13 mouse cellular contexts compared by ENCODE assay signal in genomic region chr7:74270089-74270394, GRCm38 (mm10).
"Had no signal": no experiment of that assay in that cellular context is flagged by ENCODE, and none has a peak within 500 bp of the region (broad histone marks: within the 10 kb centered on the region; RNA-seq: fewer than 3 reads in every experiment).

No protein-coding gene starts in this region.

- H3K4me3 ChIP-seq: kidney, embryonic 15.5 days; left cerebral cortex, adult 2 months; liver, embryonic 13.5 days; midbrain, embryonic 12.5 days had no signal

- H3K27me3 ChIP-seq: kidney, embryonic 15.5 days; liver, embryonic 13.5 days; midbrain, embryonic 12.5 days had no signal

- H3K27ac ChIP-seq: kidney, embryonic 15.5 days; left cerebral cortex, adult 2 months; liver, embryonic 13.5 days; midbrain, embryonic 12.5 days had no signal

- H3K4me1 ChIP-seq: kidney, embryonic 15.5 days; liver, embryonic 13.5 days; midbrain, embryonic 12.5 days had no signal

- H3K9me3 ChIP-seq: kidney, embryonic 15.5 days; liver, embryonic 13.5 days; midbrain, embryonic 12.5 days had no signal

- H3K9ac ChIP-seq: kidney, embryonic 15.5 days; liver, embryonic 13.5 days; midbrain, embryonic 12.5 days had no signal

- DNase-seq: kidney, adult 8-10 months; kidney, postnatal 10 days; kidney, postnatal 36 days; layer of hippocampus, postnatal 36 days; liver, embryonic 13.5 days; lung, adult 2 months; lung, postnatal 14 days; lung, postnatal 4 days; thymus, adult 18-20 months; thymus, postnatal 36 days had no signal

- H3K36me3 ChIP-seq: kidney, embryonic 15.5 days; liver, embryonic 13.5 days; midbrain, embryonic 12.5 days had no signal

- H3K4me2 ChIP-seq: kidney, embryonic 15.5 days; liver, embryonic 13.5 days; midbrain, embryonic 12.5 days had no signal
